Mouse (Mus musculus): ENCODE measurements at regions not wholly inside any gene's neighbourhood (a gene's known extent, or its start where the extent isn't known, plus 50 kb on each side); places are given as distances from the start of the nearest gene placed in this dataset.

- TF ChIP-seq CTCF (IDR thresholded peaks at IDR 0.05; ENCODE audit: insufficient read depth, low read length) (no peak), POLR2A (IDR thresholded peaks at IDR 0.05; ENCODE audit: borderline replicate concordance, extremely low read depth, low read depth, low read length) (no peak)
Measured at GRCm38 (mm10) chr14:99391700-99392099, 93.2 kb downstream of the Klf5 start.

Data from lung, adult 2 months (tissue).